Mouse (Mus musculus) limb, embryonic 12.5 days (tissue): Measurements from ENCODE around the gene Hap1. TPM values are rescaled to one million over a fixed set of nuclear protein-coding genes. Genes with fewer than 3 reads are reported as not detected.
A peak's percentile ranks its signal among the peaks of the same experiment; 100 is the strongest.

Experiments used
- ATAC-seq: fragments of 200-750 bp; cut with Nextera tagmentation; 2 replicates; pipeline ENCODE4 v1.8.0; 2017; ENCODE audit warnings: low read depth, moderate TSS enrichment; ENCODE audit not compliant: insufficient number of reproducible peaks, insufficient read depth, low FRiP score, low TSS enrichment
- H3K27ac ChIP-seq: fragments of 300-500 bp; sonication (generic); 2 replicates; pipeline ENCODE4 v1.5.1; 2016; ENCODE audit warnings: mild to moderate bottlenecking, moderate library complexity
- H3K27me3 ChIP-seq: fragments of 300-500 bp; sonication (generic); 2 replicates; pipeline ENCODE4 v1.6.1; 2016; ENCODE audit warnings: mild to moderate bottlenecking, moderate library complexity
- H3K36me3 ChIP-seq: fragments of 300-500 bp; sonication (generic); 2 replicates; pipeline ENCODE4 v1.6.1; 2016; ENCODE audit warnings: mild to moderate bottlenecking, moderate library complexity
- H3K4me1 ChIP-seq: fragments of 300-500 bp; sonication (generic); replicated peaks from 2 replicates; pipeline ENCODE4 v1.6.1; 2016
- H3K4me2 ChIP-seq: fragments of 300-500 bp; sonication (generic); 2 replicates; pipeline ENCODE4 v1.6.1; 2016; ENCODE audit warnings: mild to moderate bottlenecking, moderate library complexity
- H3K4me3 ChIP-seq: fragments of 300-500 bp; sonication (generic); replicated peaks from 2 replicates; pipeline ENCODE4 v1.5.1; 2016; ENCODE audit warnings: mild to moderate bottlenecking
- H3K9ac ChIP-seq: fragments of 300-500 bp; sonication (generic); replicated peaks from 2 replicates; pipeline ENCODE4 v1.6.1; 2016; ENCODE audit warnings: mild to moderate bottlenecking, moderate library complexity
- H3K9me3 ChIP-seq: fragments of 300-500 bp; sonication (generic); 2 replicates; pipeline ENCODE4 v1.6.1; 2016; ENCODE audit warnings: mild to moderate bottlenecking, moderate library complexity
- WGBS: fragments of 180-500 bp; shearing (Covaris S2); methylation state at CpG from one replicate; pipeline ENCODE4 v1.1.7; 2016; 5-methylcytosine and 5-hydroxymethylcytosine counted together
- polyA plus RNA-seq: library from polyadenylated mRNA; unstranded; fragments of >200 nt; fragmentation: Nextera tagmentation; extraction: Ambion mirVana; gene quantifications from 2 replicates; pipeline ENCODE4 v1.2.1, GENCODE M21; 2016

The Hap1 gene
- polyA plus RNA-seq = 1.5 and 2.1 TPM in 2 replicates

- Histone ChIP-seq H3K4me2 (peak within 1 kb of the TSS; percentile 99), H3K36me3 (no peaks in the 10 kb centered on the region), H3K4me1 (peaks cover 21% of the 10 kb centered on the region), H3K9ac (peak within 1 kb of the TSS; percentile 50), H3K27me3 (peaks cover 88% of the 10 kb centered on the region), H3K9me3 (no peaks in the 10 kb centered on the region), H3K27ac (no peak within 1 kb of the TSS), H3K4me3 (peak within 1 kb of the TSS; percentile 51)
- peak; percentile 40; the same call in 1 of the 2 replicates for ATAC-seq
- WGBS = 2% methylated on average over 49 of the region's 49 CpGs
Measured at GRCm38 (mm10) chr11:100355972-100356818, at the start of gene Hap1. TSS of gene Hap1 (minus strand) at chr11:100356128.

GRCm38 (mm10) chr11:100404456-100405074 lies 48.6 kb upstream of the Hap1 start:
- no peaks in the 10 kb centered on the region for H3K27me3 ChIP-seq
- no peak overlapping the region for H3K4me3 ChIP-seq
- 84% methylated on average over 3 of the region's 3 CpGs for WGBS
- H3K36me3 ChIP-seq = peaks cover 24% of the 10 kb centered on the region
- no peak overlapping the region for H3K4me2 ChIP-seq
- no peaks in the 10 kb centered on the region for H3K9me3 ChIP-seq
- ATAC-seq = no peak
- no peak overlapping the region for H3K9ac ChIP-seq
- H3K4me1 ChIP-seq = peaks cover 16% of the 10 kb centered on the region; the same call in 1 of the 2 replicates
- H3K27ac ChIP-seq = no peak overlapping the region

GRCm38 (mm10) chr11:100403445-100404134 lies 47.7 kb upstream of the Hap1 start:
- 73% methylated on average over 10 of the region's 10 CpGs for WGBS

GRCm38 (mm10) chr11:100402682-100403081 lies 46.8 kb upstream of the Hap1 start:
- ATAC-seq = no peak
- peaks cover 7% of the 10 kb centered on the region; the same call in 1 of the 2 replicates for H3K36me3 ChIP-seq
- no peaks in the 10 kb centered on the region for H3K27me3 ChIP-seq
- H3K27ac ChIP-seq = no peak overlapping the region
- H3K4me2 ChIP-seq = no peak overlapping the region
- no peaks in the 10 kb centered on the region for H3K9me3 ChIP-seq
- WGBS = 74% methylated on average over 2 of the region's 2 CpGs
- 0 out of 2 replicates have a peak, but pooled peaks cover 5% of the 10 kb centered on the region for H3K4me1 ChIP-seq
- no peak overlapping the region for H3K9ac ChIP-seq
- H3K4me3 ChIP-seq = no peak overlapping the region

More at GRCm38 (mm10) chr11:100403445-100404134, 47.7 kb upstream of the Hap1 start:
- H3K4me1 ChIP-seq = peaks cover 14% of the 10 kb centered on the region; the same call in 1 of the 2 replicates
- no peak overlapping the region for H3K4me2 ChIP-seq
- no peaks in the 10 kb centered on the region for H3K9me3 ChIP-seq
- no peaks in the 10 kb centered on the region for H3K27me3 ChIP-seq
- ATAC-seq = no peak
- no peak overlapping the region for H3K9ac ChIP-seq
- H3K27ac ChIP-seq = no peak overlapping the region
- H3K4me3 ChIP-seq = no peak overlapping the region
- H3K36me3 ChIP-seq = peaks cover 14% of the 10 kb centered on the region

- ATAC-seq = no peak
- Histone ChIP-seq H3K9me3 (no peaks in the 10 kb centered on the region), H3K4me1 (0 out of 2 replicates have a peak, but pooled peaks cover 6% of the 10 kb centered on the region), H3K36me3 (peaks cover 6% of the 10 kb centered on the region; the same call in 1 of the 2 replicates), H3K27me3 (no peaks in the 10 kb centered on the region), H3K9ac (no peak overlapping the region), H3K4me3 (no peak overlapping the region), H3K27ac (no peak overlapping the region), H3K4me2 (no peak overlapping the region)
- 26% methylated on average over 6 of the region's 6 CpGs for WGBS
Measured at GRCm38 (mm10) chr11:100402240-100402639, 46.3 kb upstream of the Hap1 start.

- H3K9me3 ChIP-seq = no peaks in the 10 kb centered on the region
- H3K4me2 ChIP-seq = no peak overlapping the region
- no peak overlapping the region for H3K27ac ChIP-seq
- H3K4me3 ChIP-seq = no peak overlapping the region
- H3K36me3 ChIP-seq = no peaks in the 10 kb centered on the region
- H3K4me1 ChIP-seq = peaks cover 19% of the 10 kb centered on the region
- no peak for ATAC-seq
- H3K9ac ChIP-seq = no peak overlapping the region
- peaks cover 4% of the 10 kb centered on the region for H3K27me3 ChIP-seq
- 76% methylated on average over 6 of the region's 6 CpGs for WGBS
Measured at GRCm38 (mm10) chr11:100400842-100401241, 44.9 kb upstream of the Hap1 start.

GRCm38 (mm10) chr11:100399727-100400538 lies 44.0 kb upstream of the Hap1 start:
- WGBS = 79% methylated on average over 12 of the region's 12 CpGs
- Histone ChIP-seq H3K9ac (no peak overlapping the region), H3K4me3 (no peak overlapping the region), H3K27me3 (peaks cover 6% of the 10 kb centered on the region), H3K36me3 (no peaks in the 10 kb centered on the region), H3K27ac (no peak overlapping the region), H3K4me1 (peaks cover 29% of the 10 kb centered on the region), H3K9me3 (no peaks in the 10 kb centered on the region), H3K4me2 (no peak overlapping the region)
- no peak for ATAC-seq

GRCm38 (mm10) chr11:100399320-100399719 lies 43.4 kb upstream of the Hap1 start:
- 78% methylated on average over 9 of the region's 9 CpGs for WGBS
- Histone ChIP-seq H3K9ac (no peak overlapping the region), H3K27me3 (peaks cover 7% of the 10 kb centered on the region), H3K4me1 (peaks cover 29% of the 10 kb centered on the region), H3K27ac (0 out of 2 replicates have a peak overlapping the region, but pooled peaks have one; percentile 23), H3K4me2 (no peak overlapping the region), H3K4me3 (no peak overlapping the region), H3K36me3 (no peaks in the 10 kb centered on the region), H3K9me3 (no peaks in the 10 kb centered on the region)
- no peak for ATAC-seq

GRCm38 (mm10) chr11:100398517-100398916 lies 42.6 kb upstream of the Hap1 start:
- Histone ChIP-seq H3K36me3 (no peaks in the 10 kb centered on the region), H3K4me2 (no peak overlapping the region), H3K9me3 (no peaks in the 10 kb centered on the region), H3K27me3 (peaks cover 7% of the 10 kb centered on the region), H3K9ac (no peak overlapping the region), H3K4me1 (peaks cover 29% of the 10 kb centered on the region), H3K4me3 (no peak overlapping the region), H3K27ac (no peak overlapping the region)
- ATAC-seq = no peak
- WGBS = 93% methylated on average over 7 of the region's 7 CpGs

GRCm38 (mm10) chr11:100397600-100398389 lies 41.9 kb upstream of the Hap1 start, which contains the start of gene Jup:
TSS of gene Jup (minus strand) at chr11:100397763.
- Histone ChIP-seq H3K4me2 (peak within 1 kb of the TSS; percentile 79), H3K27me3 (peaks cover 7% of the 10 kb centered on the region), H3K4me3 (peak within 1 kb of the TSS; percentile 70), H3K36me3 (no peaks in the 10 kb centered on the region), H3K27ac (peak within 1 kb of the TSS; percentile 80), H3K9ac (peak within 1 kb of the TSS; percentile 77), H3K4me1 (peaks cover 29% of the 10 kb centered on the region), H3K9me3 (no peaks in the 10 kb centered on the region)
- WGBS = under 1% methylated on average over 37 of the region's 37 CpGs
- peak; percentile 95 for ATAC-seq
